Mouse (Mus musculus) inflammation-experienced regulatory T-cells, adult 6 months (primary cell): Measurements from ENCODE around the gene Phactr1. TPM values are rescaled to one million over a fixed set of nuclear protein-coding genes. Genes with fewer than 3 reads are reported as not detected.

Source experiments
- ATAC-seq: one replicate; pipeline ENCODE4 v1.8.0; 2017
- polyA plus RNA-seq, 3 experiments: library from polyadenylated mRNA; unstranded; fragments of 100-300 nt; shearing (Covaris generic); gene quantifications; one replicate each; pipeline ENCODE4 v1.2.1; 2017

Phactr1 gene
- polyA plus RNA-seq, 3 experiments from 2014 or later, result 0.58 TPM; not detected in 2

GRCm38 (mm10) chr13:43042766-43043165 lies 362.3 kb downstream of the Phactr1 start:
- ATAC-seq, result no peak

- ATAC-seq, result no peak
Measured at GRCm38 (mm10) chr13:43048553-43048952, 368.1 kb downstream of the Phactr1 start.

- ATAC-seq, result no peak
Measured at GRCm38 (mm10) chr13:43053201-43053600, 372.8 kb downstream of the Phactr1 start.

DNA sequence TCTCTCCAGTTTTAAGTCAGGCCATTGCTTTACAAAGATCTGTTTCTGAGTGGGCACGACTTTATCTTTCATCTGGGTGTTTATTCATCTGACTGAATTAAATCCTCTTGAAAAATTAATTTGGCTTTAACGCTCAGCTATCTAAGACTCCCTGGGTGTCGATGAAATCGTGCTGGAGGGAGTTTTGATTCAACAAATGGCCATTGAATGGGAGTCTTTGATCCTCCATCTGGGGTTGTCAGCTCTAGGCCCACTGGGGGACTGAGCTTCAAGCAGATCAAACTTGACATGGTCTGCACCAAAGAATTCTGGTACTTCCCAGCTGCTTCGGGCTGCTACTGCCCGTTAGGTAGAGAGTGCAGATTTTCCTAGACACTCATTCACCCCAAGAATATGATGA lies 374.7 kb downstream of the Phactr1 start:
- ATAC-seq, result no peak

GRCm38 (mm10) chr13:43057104-43057503 lies 376.7 kb downstream of the Phactr1 start:
- ATAC-seq, result no peak

DNA sequence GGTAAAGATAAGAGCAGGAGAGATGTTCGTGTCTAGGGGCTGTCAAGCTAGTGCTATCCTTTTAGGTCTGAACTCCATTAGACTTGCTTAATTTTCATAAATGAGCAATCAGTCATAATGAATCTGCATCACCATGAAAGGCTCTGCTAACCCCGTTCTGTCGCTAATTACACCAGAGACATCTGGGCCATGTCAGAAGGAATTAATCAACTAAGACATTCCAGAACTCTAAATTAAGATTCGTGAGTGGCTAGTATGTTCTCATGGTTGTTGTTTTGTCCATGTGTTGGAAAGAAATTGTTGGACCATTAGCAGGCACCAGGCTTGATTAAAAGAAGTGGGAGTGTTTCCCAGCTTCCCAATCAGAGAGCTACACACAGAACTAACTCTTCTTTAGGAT lies 382.9 kb downstream of the Phactr1 start:
- no peak for ATAC-seq

DNA sequence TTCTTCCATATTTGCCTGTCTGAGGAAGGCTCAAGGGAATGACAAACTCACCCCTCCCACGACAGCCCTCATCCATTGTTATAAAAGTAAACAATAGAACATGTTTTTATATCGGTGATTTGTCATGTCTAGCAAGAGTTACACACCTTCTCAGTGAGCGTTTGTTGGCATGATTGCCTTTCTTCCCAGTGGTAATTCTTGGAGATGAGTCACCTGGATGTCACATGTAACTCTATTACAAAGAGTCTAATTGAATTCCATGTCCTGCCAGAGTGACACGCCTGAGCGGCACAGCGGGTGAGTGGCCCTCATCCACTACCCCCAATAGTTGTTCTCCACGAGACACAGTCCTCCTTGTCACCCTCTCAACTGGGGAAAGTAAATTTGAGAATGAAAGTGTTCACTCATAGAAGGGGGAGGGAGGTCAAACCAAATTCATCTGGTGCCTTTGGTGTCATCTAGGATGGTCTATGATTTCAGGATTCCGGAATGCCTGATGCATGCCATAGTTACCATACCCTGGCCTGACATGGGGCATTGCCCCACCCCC lies 388.4 kb downstream of the Phactr1 start:
- no peak for ATAC-seq

- no peak for ATAC-seq
Measured at GRCm38 (mm10) chr13:43070496-43070895, 390.1 kb downstream of the Phactr1 start.

- no peak for ATAC-seq
Measured at GRCm38 (mm10) chr13:43070971-43071370, 390.5 kb downstream of the Phactr1 start.

- no peak for ATAC-seq
Measured at GRCm38 (mm10) chr13:43075456-43075855, 395.0 kb downstream of the Phactr1 start.

DNA sequence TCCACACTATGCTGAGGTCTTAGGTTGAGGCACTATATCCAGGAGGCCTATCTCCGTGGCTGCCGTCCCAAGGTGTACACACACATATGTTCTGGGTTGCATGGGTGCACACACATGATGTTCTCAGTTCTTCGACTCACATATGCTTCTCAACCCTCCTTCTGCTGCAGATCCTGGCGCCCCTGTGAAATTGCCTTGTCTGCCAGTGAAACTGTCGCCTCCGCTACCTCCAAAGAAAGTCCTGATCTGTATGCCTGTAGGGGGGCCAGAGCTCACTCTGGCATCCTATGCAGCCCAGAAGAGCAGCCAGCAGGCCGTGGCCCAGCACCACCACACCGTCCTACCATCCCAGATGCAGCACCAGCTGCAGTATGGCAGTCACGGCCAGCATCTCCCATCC lies 397.1 kb downstream of the Phactr1 start:
- ATAC-seq, result no peak

DNA sequence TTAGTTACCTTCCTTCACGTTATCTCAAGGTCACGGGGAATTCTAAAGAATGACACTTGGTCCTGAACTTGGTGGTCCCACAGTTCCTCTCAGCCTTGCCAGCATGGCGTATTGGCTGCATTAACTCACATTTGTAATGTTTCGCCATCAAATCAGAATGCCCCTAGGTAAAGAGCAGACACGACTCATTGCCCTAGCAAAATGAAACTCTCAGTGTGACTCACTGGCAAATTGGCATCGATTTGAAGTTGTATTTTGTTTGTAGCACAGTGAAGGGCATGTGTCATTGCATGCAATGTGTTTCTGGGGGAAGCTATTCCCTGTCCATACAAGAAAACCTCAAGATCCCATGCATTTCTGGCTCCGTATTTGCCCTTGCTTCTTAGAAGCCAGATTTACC lies 404.8 kb downstream of the Phactr1 start:
- no peak for ATAC-seq

DNA sequence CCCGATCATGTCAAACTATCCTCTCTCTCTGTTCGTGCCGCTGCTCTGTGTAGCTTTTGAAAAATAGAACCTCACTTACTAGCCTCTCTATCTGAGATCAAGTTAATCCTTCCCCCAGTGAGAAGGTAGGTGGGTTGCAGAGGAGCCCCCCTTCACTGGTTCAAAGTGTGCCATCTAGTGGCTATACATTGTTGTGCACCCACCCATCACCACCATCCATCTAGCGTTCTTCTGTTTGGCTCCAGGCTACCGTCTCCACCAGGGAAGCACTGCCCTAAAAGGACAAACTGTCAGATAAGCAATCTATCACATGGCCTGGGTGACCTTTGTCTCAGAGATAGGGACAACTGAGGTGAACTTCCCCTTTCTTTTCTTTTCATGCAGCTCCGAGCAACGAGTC lies 413.9 kb downstream of the Phactr1 start:
- no peak for ATAC-seq

GRCm38 (mm10) chr13:43102943-43103342 lies 422.5 kb downstream of the Phactr1 start:
- no peak for ATAC-seq

GRCm38 (mm10) chr13:43104496-43104895 lies 424.1 kb downstream of the Phactr1 start:
- ATAC-seq, result no peak

- no peak for ATAC-seq
Measured at GRCm38 (mm10) chr13:43112280-43112679, 431.9 kb downstream of the Phactr1 start.

DNA sequence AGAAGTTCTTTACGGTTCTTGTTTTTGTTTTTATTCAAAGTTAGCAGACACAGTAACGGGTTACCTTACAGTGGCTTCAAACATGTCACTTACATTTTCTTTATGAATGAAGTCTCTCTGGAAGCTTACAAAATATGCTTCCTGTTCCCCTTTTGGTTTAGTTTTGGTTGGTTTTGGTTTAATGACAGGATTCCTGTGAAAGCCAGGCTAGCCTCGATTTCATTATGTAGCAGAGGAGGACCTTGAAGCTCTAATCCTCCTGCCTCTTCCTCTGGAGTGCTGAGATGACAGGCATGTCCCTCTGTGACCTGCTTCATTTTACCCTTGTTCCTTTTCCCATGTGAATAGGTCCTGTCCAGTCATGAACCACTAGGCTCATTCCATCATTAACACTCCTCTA lies 432.3 kb downstream of the Phactr1 start:
- no peak for ATAC-seq

GRCm38 (mm10) chr13:43113141-43113540 lies 432.7 kb downstream of the Phactr1 start:
- no peak for ATAC-seq

DNA sequence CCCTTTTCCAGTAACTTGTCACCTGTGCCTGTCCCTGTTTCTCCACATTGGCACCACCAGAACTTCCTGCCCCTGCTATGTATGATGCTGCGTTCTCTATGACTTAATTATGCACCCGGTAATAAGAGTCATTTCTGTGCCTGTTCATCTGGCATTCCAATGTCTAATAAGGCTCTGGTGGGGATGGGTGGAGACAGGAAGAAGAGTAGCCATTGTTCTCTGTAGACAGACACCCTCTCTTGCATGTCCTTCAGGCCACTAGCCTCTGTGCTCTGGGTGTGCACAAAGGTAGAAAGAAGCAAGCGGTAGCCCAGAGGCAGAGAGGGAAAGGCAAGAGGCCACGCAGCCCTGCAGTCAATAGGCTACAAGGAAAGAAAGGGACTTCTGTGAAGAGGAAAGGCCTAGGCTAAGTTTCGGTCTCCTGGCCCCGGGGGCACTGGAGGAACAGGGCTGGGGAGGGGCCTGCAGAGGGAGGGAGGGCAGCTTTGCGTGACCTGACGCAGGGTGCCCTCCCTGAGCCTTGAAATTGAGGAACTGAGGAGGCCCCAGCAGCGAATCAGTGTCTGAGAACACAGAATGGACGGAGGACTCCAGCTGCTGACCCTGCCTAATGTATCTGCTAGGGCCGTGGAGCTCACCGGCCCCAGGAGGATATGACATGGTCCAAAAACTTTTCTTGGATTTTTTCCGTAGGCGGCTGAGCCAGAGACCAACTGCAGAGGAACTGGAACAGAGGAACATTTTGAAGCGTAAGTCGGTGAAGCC lies 442.1 kb downstream of the Phactr1 start:
- ATAC-seq, result no peak

- ATAC-seq, result no peak
Measured at GRCm38 (mm10) chr13:43123895-43124682, 443.7 kb downstream of the Phactr1 start.

- no peak for ATAC-seq
Measured at GRCm38 (mm10) chr13:43124683-43125074, 444.3 kb downstream of the Phactr1 start.

DNA sequence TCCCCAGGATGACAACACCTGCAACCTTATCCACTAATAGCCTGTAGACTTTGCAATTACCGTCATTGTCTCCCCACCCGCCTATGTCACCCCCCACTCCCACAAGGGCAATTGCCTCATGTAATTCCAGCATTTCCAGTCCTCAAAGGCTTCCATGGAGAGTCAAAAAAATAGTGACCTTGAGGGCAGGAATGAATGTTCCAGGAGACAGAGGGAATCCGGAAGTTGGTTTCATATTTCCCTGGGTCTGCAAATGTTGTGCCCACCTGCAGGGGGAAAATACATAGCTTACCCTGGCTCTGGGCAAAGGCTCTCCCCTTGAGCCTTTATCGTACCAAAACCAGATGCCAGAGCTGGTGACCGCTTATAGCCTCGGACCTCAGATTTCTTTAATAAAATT lies 449.7 kb downstream of the Phactr1 start:
- no peak for ATAC-seq

- ATAC-seq, result no peak
Measured at GRCm38 (mm10) chr13:43131741-43132191, 451.3 kb downstream of the Phactr1 start.

- ATAC-seq, result no peak
Measured at GRCm38 (mm10) chr13:43132859-43133258, 452.4 kb downstream of the Phactr1 start.
